Mouse (Mus musculus) cerebellum, adult 9-11 months (tissue): ENCODE data around the gene Hoxb5.

Experiments used
- DNase-seq: peaks from one replicate; pipeline ENCODE4 v3.0.0; 2022

Hoxb5 gene

DNA sequence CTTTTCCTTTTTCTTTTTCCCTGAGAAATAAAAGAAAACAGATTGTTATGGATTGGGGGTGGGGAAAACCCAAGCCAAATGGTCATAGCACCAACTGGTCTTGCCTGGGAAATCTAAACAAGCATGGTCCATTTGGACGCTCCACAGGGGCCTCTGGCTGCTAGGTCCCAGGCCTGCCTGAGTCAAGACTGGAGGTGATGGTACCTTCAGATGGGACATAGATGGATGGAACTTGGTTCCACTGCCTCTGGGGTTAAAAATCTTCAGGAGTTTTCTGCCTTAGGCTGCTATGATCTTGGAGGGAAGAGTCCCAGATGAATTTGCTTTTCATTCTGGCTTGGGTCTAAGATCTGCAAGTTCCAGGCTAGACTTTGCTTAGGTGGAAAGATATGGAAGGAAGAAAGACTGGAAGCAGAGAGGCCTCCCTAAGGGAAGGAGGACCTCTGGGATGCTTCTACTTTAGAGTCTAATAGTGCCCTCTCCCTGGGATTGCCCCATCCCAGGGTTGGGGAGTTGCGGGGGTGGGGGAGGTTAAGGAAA is 40.1 kb downstream of the Hoxb5 start:
- DNase-seq: no peak

DNA sequence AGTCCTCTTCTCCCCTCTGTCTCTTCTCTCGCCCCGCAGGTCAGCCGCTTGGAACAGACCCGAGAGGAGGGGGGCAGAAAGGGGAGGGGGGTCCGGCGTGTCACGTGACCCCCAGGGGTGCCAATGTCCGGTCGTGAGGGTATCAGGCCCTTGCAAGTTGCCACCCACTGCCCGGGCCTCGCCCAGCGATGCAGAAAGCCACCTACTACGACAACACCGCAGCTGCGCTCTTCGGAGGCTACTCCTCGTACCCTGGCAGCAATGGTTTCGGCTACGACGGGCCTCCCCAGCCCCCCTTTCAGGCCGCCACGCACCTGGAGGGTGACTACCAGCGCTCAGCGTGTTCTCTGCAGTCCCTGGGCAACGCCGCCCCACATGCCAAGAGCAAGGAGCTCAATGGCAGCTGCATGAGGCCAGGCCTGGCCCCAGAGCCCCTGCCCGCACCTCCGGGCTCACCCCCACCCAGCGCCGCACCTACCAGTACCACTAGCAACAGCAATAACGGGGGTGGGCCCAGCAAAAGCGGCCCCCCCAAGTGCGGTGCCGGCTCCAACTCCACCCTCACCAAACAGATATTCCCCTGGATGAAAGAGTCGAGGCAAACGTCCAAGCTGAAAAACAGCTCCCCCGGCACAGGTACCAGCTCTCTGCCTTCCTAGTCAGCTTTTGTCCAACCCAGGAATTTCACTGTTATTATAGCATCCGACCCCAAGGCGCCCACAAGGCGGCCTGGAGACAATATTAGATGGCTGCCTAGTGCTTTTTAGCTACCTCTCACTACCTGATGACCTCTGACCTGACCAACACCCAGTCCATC is 41.1 kb downstream of the Hoxb5 start:
- DNase-seq: no peak

DNA sequence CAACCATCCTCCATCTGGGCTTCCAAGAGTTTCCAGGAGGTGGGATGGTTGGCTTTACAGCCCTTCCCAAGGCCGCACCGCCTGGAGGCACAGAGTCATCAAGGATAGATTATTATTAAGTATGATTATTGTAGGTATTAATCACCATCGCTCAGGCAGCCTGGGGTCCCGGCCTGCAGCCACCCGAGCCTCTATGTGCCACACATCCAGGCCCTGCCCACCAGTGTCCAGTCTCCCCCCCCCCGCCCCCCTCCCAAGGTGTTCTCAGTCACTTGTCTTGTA is 41.7 kb downstream of the Hoxb5 start:
- no peak for DNase-seq

DNA sequence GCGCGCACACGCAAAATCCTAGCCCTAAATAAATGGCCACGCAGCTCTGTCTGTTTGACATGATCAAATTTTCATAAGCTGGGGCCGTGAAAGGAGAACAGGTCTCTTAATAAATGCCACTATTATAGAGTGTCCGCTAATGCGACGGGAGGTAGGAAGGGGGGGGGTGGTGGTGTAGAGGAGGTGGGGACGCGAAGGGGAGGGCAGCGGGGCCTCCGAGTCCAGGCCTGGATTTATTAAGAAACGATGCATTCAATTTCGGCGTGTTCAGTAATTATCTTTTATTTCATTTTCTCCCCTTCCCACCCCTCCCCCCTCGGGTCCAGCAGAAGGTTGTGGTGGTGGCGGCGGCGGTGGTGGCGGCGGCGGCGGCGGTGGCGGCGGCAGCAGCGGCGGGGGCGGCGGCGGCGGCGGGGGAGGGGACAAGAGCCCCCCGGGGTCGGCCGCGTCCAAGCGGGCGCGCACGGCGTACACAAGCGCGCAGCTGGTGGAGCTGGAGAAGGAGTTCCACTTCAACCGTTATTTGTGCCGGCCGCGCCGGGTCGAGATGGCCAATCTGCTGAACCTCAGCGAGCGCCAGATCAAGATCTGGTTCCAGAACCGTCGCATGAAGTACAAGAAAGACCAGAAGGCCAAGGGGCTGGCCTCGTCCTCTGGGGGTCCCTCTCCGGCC is 42.2 kb downstream of the Hoxb5 start:
- no peak for DNase-seq

DNA sequence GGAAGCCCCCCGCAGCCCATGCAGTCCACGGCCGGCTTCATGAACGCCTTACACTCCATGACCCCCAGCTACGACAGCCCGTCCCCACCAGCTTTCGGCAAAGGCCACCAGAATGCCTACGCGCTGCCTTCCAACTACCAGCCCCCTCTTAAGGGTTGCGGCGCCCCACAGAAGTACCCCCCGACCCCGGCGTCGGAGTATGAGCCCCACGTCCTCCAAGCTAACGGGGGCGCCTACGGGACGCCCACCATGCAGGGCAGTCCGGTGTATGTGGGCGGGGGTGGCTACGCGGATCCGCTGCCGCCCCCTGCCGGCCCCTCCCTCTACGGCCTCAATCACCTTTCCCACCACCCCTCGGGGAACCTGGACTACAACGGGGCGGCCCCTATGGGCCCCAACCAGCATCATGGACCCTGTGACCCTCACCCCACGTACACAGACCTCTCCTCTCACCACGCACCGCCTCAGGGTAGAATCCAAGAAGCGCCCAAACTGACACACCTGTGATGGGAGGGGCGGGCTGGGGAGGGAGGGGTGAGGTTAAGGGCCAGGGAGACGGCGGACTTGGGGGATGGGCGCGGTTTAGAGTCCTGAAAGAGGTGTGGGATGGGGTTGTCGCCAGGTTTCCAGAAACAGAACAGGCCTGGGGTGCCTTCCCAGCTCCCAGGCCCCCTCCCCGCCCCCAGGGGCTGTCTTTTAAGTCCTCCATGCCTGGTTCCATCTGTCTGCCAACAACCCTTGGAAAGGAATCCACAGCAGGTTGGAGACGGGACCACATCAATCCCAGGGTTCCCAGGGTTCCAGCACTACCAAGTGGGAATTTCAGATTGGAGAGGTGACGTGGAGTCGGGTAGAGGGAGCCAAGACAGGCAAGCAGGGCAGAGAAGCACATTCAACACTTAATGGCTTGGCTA is 43.0 kb downstream of the Hoxb5 start:
- no peak for DNase-seq

DNA sequence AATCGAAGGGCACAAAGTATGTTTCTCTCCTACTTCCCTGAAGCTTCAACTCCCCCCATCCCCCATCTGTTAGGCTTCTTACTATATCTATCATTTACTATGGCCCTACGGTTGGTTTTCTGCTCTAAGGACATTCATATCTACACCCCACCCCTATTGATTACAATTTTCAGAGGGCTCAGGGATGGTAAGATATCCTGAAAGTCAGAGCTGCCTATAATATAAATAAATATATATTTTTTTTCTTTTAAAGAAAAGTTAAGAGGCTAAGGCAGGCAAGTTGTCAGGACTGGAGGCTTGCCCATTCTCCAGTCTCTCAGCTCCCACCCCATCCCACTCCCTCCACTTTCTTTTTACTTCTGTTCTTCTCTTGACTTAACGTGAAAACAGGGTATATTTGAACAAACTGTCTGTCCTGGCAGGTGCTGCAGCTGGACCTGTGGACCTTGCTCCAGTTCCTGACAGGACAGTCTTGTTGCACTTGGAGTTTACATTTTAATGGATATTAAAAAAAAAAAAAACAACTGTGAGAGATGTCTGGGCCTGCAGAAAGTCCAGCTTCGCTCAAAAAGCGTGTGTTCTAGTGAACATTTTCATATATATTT is 43.9 kb downstream of the Hoxb5 start:
- no peak for DNase-seq

DNA sequence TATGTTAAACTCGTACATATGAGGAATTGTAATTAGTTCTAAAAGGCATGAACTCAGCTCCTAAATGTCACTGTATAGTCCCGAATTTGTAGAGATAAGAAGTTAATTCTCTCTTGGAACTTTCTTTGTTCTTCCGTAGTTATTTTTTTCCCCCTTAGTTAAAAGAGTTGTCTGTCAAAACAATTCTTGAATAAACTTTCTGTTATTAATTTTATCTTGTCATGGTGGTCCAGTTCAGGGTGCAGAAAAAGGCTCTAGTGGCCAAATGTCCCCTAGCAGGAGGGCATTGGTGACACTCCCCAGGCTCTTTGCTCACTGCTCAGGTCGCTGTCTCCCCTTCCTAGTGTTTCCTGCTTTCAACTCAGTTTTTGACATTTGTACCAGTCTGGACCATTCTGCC is 44.6 kb downstream of the Hoxb5 start:
- no peak for DNase-seq

DNA sequence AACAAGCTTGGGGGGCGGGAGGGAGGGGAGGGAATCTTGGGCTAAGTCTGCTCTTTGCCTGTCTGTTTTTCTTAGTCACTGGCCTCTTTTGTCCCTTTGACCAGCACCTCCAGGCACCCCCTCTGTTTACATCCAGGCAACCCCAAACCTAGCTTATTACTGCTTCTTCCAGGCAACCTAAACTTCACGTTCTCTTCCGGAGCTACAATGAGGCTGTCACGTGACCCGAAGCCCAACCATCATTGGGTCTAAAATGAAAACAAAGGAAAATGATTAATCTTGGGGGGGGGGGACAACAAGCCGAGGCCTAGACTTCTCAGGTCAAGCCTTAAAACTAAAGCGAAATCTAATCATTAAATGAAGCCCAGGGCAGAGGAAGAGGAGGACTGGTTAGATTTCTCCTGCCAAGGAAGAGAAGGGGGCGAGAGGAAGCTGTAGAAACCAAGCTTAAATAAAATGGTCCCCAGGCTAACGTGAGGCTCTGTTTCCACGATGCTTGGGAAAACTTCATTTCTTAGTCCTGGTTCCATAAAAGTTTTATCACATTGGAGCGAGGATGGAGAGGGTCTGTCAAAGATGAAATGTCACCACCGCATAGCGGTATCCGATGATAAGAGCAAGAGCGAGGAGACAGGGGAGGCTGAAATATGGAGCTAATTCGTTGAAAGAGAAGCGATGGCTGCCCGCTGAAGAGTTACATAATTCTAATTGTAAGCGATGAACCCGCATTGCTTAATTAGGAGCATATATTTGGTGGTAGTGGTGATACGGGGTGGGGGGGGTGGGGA is 45.2 kb downstream of the Hoxb5 start:
- DNase-seq: no peak

DNA sequence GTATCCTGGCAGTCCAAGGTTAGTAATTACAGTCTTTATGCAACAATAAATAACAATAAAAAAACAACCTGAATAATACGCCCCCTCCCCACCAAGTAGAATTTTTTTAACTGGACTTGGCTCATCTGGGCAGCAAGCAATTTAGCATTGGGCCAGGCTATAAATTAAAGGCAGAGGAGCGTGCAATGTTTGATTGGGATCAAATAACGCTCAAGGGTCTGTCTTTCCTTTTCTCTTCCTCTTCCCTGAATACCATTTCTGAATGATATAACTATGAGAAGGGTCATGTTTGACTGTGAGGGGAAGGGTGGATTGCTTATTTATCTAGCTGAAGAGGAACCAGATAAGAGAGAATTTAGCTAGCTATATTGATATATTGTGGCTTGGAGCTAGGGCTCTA is 45.9 kb downstream of the Hoxb5 start:
- DNase-seq: no peak

DNA sequence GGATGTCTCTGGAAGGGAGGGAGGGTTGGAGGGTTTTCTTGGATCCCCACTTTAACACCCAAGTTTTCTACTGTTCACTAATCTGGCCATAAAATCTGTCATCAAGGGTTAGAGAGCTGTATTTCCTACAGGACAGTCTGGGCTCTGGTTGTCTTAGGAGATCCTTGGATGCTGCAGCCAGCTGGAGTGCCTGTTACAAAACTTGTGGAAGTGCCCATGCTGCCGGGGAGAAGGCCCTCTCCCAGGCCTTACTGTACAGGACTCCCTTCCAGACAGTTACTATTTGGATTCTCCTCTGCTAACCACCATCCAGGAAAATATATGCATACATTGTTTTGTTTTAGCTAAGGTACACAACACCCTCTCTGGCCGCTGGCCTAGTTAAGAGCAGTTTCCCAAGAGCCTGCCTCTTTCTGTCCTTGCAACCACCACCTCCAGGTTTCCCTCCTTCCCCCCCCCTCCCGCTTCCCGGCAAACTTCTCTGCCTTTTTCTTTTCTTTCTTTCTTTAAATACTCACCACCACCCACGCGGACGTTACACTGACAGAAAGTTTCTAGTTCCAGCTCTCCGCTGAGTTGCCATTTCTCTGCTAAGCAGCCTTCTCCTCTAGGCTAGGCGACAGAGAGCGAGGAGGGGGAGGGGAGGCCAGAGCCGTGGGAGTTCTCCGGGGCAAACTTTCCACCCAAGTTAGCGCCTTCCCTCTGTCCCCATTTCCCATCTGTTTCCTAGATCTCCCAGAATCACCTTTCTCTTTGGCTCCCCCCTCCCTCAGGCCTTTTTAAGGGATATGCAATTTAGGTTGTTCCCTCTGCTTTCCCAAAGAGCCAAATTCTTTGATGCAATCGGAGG is 46.6 kb downstream of the Hoxb5 start:
- no peak for DNase-seq

- no peak for DNase-seq
Observed at GRCm38 (mm10) chr11:96350341-96350624, 47.1 kb downstream of the Hoxb5 start, which contains the start of gene Hoxb2. Gene Hoxb2 (plus strand): TSS chr11:96350525.

GRCm38 (mm10) chr11:96350791-96351190 is 47.7 kb downstream of the Hoxb5 start:
- DNase-seq: no peak

DNA sequence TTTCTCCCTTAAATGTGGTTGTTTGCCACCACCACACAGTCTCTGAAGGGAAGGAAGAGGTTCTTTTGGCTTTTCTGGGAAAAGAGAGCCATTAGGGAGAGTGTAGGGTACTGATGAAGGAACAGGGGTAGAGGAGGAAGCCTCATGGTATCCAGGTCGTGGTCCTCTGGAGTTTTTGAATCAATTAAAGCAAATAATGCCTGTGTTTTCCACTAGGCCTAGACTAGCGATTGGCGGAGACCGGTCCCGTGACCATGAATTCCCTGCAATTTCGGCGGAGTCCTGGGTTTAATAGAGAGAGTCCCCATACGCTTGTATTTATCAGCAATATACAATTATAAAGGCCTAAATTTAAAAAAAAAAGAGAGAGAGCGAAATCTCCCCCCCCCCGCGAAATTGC is 48.2 kb downstream of the Hoxb5 start:
- DNase-seq: no peak

GRCm38 (mm10) chr11:96351831-96352230 is 48.7 kb downstream of the Hoxb5 start:
- DNase-seq: no peak

- no peak for DNase-seq
Observed at GRCm38 (mm10) chr11:96352691-96353521, 49.8 kb downstream of the Hoxb5 start.

DNA sequence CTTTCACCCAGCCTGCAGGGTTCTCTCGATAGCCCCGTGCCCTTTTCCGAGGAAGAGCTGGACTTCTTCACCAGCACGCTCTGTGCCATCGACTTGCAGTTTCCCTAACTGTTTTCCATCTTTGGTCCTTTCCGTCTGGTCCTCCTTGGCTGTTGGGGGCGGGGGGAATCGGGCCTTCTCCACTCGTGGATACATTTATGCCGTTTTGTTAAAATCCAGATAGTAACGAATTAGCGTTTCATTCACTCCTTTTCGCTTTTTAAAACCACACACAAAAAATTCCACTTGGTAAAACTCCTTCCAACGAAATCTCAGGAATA is 50.3 kb downstream of the Hoxb5 start:
- DNase-seq: no peak

- DNase-seq: no peak
Observed at GRCm38 (mm10) chr11:96353939-96354338, 50.8 kb downstream of the Hoxb5 start.

- no peak for DNase-seq
Observed at GRCm38 (mm10) chr11:96354376-96354775, 51.2 kb downstream of the Hoxb5 start.

DNA sequence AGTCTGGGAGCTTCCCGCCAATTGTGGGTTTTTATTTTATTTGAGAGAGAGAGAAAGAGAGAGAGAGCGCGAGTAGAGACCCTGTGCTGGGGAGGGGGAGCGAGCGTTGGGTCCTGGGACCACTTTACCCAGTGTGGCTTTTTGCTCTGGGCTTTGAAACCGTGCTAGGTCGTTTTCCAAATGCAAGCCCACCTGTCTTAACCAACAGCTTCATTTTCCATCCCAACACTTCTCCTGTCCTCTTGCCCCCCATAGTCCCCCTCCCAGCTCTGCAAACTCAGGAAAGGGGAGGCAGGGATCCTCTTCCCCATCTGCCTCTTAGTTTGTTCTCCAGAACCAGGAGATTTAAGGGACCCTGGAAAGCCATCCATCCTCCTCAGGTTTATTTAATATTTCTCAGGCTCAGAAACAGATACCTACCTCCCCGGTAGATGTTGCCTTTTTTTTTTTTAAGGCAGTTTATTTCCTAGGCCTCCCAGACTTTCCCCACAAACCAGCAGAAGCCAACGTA is 51.7 kb downstream of the Hoxb5 start:
- DNase-seq: no peak
